11 mouse cellular contexts compared by ENCODE assay signal in genomic region chr11:47377421-47377820, GRCm38 (mm10).
A peak's percentile ranks its signal among the peaks of the same experiment; 100 is the strongest.
DNase-seq lines count a peak whose midpoint lies in the region; ATAC-seq lines count a peak whose summit lies in the region.
"Had no signal": no experiment of that assay in that cellular context is flagged by ENCODE, and none has a peak within 500 bp of the region (broad histone marks: within the 10 kb centered on the region; RNA-seq: fewer than 3 reads in every experiment).

No protein-coding gene starts in this region.

- peak; percentile 48 for ATAC-seq in embryonic facial prominence, embryonic 15.5 days (ENCODE audit: insufficient number of reproducible peaks, low FRiP score, low TSS enrichment, low read depth)
- peak; percentile 60 for ATAC-seq in heart, embryonic 14.5 days (ENCODE audit: insufficient number of reproducible peaks, insufficient read depth, low FRiP score, low read depth)
- no peak for ATAC-seq in forebrain, embryonic 16.5 days

- peak overlapping the region; percentile 43 for H3K4me2 ChIP-seq in embryonic facial prominence, embryonic 15.5 days (replicated peaks)
- H3K4me2 ChIP-seq in heart, embryonic 14.5 days (ENCODE audit: low read length), result peak overlapping the region; percentile 79
- no peak overlapping the region for H3K4me2 ChIP-seq in forebrain, embryonic 16.5 days (ENCODE audit: low read length)

- H3K4me1 ChIP-seq in embryonic facial prominence, embryonic 15.5 days, result peaks cover 25% of the 10 kb centered on the region
- peaks cover 4 to 17% of the 10 kb centered on the region in 2 experiments for H3K4me1 ChIP-seq in heart, embryonic 14.5 days (ENCODE audit: control insufficient read depth in 2 of 2, insufficient read depth in 2 of 2, low read length in 2 of 2)
- H3K4me1 ChIP-seq in forebrain, embryonic 16.5 days (replicated peaks; ENCODE audit: control insufficient read depth, insufficient read depth, low read length), result peaks cover 12% of the 10 kb centered on the region

- H3K4me3 ChIP-seq in embryonic facial prominence, embryonic 15.5 days (replicated peaks), result peak overlapping the region; percentile 27
- peak overlapping the region; percentile 5 to 55; a peak in 3 of 4 replicates for H3K4me3 ChIP-seq in heart, embryonic 14.5 days (ENCODE audit: control insufficient read depth in 1 of 2, insufficient read depth in 1 of 2, low read depth in 1 of 2, low read length in 2 of 2)
- H3K4me3 ChIP-seq in forebrain, embryonic 16.5 days (replicated peaks; ENCODE audit: low read length), result no peak overlapping the region
- H3K4me3 ChIP-seq: layer of hippocampus, adult 2 months had no signal

- no peak overlapping the region for H3K9ac ChIP-seq in embryonic facial prominence, embryonic 15.5 days
- peak overlapping the region; percentile 68 for H3K9ac ChIP-seq in heart, embryonic 14.5 days (ENCODE audit: low read length)
- no peak overlapping the region for H3K9ac ChIP-seq in forebrain, embryonic 16.5 days (replicated peaks; ENCODE audit: low read depth, low read length)

- H3K36me3 ChIP-seq in embryonic facial prominence, embryonic 15.5 days, result no peaks in the 10 kb centered on the region
- no peaks in the 10 kb centered on the region for H3K36me3 ChIP-seq in heart, embryonic 14.5 days (ENCODE audit: control insufficient read depth, insufficient read depth, low read length)
- H3K36me3 ChIP-seq in forebrain, embryonic 16.5 days (ENCODE audit: control insufficient read depth, insufficient read depth), result no peaks in the 10 kb centered on the region

- no peaks in the 10 kb centered on the region for H3K9me3 ChIP-seq in embryonic facial prominence, embryonic 15.5 days (replicated peaks)
- no peaks in the 10 kb centered on the region for H3K9me3 ChIP-seq in heart, embryonic 14.5 days (ENCODE audit: control insufficient read depth, low read length)
- H3K9me3 ChIP-seq in forebrain, embryonic 16.5 days (ENCODE audit: control insufficient read depth, low read length), result no peaks in the 10 kb centered on the region

- H3K27me3 ChIP-seq in embryonic facial prominence, embryonic 15.5 days, result no peaks in the 10 kb centered on the region
- H3K27me3 ChIP-seq in heart, embryonic 14.5 days (ENCODE audit: control insufficient read depth, insufficient read depth, low read length), result no peaks in the 10 kb centered on the region
- H3K27me3 ChIP-seq in forebrain, embryonic 16.5 days (replicated peaks; ENCODE audit: control insufficient read depth, insufficient read depth, low read length), result no peaks in the 10 kb centered on the region

- peak; percentile 14 for DNase-seq in lung, postnatal 10 days
- no peak for DNase-seq in lung, postnatal 4 days
- DNase-seq in skeletal muscle tissue, adult 2 months (ENCODE audit: low read depth, low spot score), result peak; percentile 75
- DNase-seq in kidney, adult 18-20 months, result no peak
- no peak for DNase-seq in urinary bladder, postnatal 25 days (ENCODE audit: low spot score)
- DNase-seq: adrenal gland, postnatal 36 days; spleen, adult 18-20 months had no signal

- 19% methylated on average over 6 of the region's 6 CpGs for WGBS in embryonic facial prominence, embryonic 15.5 days
- WGBS in heart, embryonic 14.5 days, result 21% methylated on average over 6 of the region's 6 CpGs
- 82% methylated on average over 6 of the region's 6 CpGs for WGBS in forebrain, embryonic 16.5 days

- H3K27ac ChIP-seq in embryonic facial prominence, embryonic 15.5 days (replicated peaks), result peak overlapping the region; percentile 76
- H3K27ac ChIP-seq in heart, embryonic 14.5 days (replicated peaks in 1 of 2; ENCODE audit: control insufficient read depth in 1 of 2, insufficient read depth in 1 of 2, low read depth in 2 of 2, low read length in 2 of 2), result peak overlapping the region; percentile 87 to 93
- H3K27ac ChIP-seq in forebrain, embryonic 16.5 days (ENCODE audit: low read length), result no peak overlapping the region
- H3K27ac ChIP-seq: layer of hippocampus, adult 2 months had no signal

Comparison
In these comparisons a context has a peak if more than half of its experiments do, and no peak if none do; other contexts are left out.
1. DNase-seq: peak in lung, postnatal 10 days (single experiment) and skeletal muscle tissue, adult 2 months (single experiment); none in lung, postnatal 4 days (0 of 2), kidney, adult 18-20 months (single experiment) and urinary bladder, postnatal 25 days (single experiment).